ENCODE assay signal across 11 mouse cellular contexts in the genomic region with DNA sequence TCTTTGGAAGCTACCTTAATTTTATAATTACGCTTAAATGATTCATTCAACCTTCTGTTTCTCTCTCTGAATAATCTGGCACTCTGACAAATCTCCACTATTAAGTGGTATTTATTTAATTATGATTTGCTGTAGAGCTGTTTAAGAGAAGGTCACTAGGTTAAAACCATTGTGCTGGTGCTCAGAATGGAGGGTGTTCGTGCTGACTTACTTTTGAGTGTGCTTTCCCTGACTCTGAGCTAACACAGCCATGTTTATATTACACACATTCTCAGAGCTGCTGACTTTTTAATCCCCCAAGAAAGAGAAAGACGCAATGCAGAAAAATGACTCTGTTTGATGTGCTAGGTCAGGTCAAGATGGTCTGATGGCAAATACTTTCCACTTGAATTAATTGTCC.
"Had no signal": no experiment of that assay in that cellular context is flagged by ENCODE, and none has a peak within 500 bp of the region (broad histone marks: within the 10 kb centered on the region; RNA-seq: fewer than 3 reads in every experiment).

No protein-coding gene starts in this region.

- H3K36me3 ChIP-seq: limb, embryonic 12.5 days; liver, embryonic 13.5 days; midbrain, embryonic 15.5 days; neural tube, embryonic 12.5 days had no signal

- H3K27ac ChIP-seq: limb, embryonic 12.5 days; liver, embryonic 13.5 days; midbrain, embryonic 15.5 days; neural tube, embryonic 12.5 days had no signal

- H3K4me2 ChIP-seq: limb, embryonic 12.5 days; liver, embryonic 13.5 days; midbrain, embryonic 11.5 days; midbrain, embryonic 15.5 days; neural tube, embryonic 12.5 days had no signal

- ATAC-seq: intestine, postnatal 0 days; liver, postnatal 0 days; midbrain, embryonic 15.5 days had no signal

- H3K4me1 ChIP-seq: liver, embryonic 13.5 days; midbrain, embryonic 15.5 days; neural tube, embryonic 12.5 days had no signal

- H3K9me3 ChIP-seq: limb, embryonic 12.5 days; midbrain, embryonic 15.5 days; neural tube, embryonic 12.5 days had no signal

- H3K27me3 ChIP-seq: limb, embryonic 12.5 days; liver, embryonic 13.5 days; midbrain, embryonic 15.5 days; neural tube, embryonic 12.5 days had no signal

- DNase-seq: kidney, adult 8-10 months; kidney, postnatal 25 days; liver; liver, embryonic 13.5 days; liver, postnatal 0 days; thymus, postnatal 36 days had no signal

- H3K9ac ChIP-seq: limb, embryonic 12.5 days; liver, embryonic 13.5 days; liver, postnatal 0 days; midbrain, embryonic 15.5 days; neural tube, embryonic 12.5 days had no signal

- H3K4me3 ChIP-seq: limb, embryonic 12.5 days; liver, embryonic 13.5 days; midbrain, embryonic 15.5 days; neural tube, embryonic 12.5 days had no signal
